Mouse (Mus musculus) CH12.LX (cell line): Measurements from ENCODE around the gene Phf14. TPM values are rescaled to one million over a fixed set of nuclear protein-coding genes. Genes with fewer than 3 reads are reported as not detected.

Experiments
- DNase-seq: peaks from one replicate; pipeline ENCODE4 v3.0.0-alpha.2; 2013; ENCODE audit errors: extremely low read depth
- H3K27ac ChIP-seq: 2 replicates; pipeline ENCODE4 v1.5.1; 2012; ENCODE audit warnings: low read depth, mild to moderate bottlenecking, control low read depth, moderate library complexity; ENCODE audit not compliant: insufficient read depth
- H3K27me3 ChIP-seq: replicated peaks from 2 replicates; pipeline ENCODE3; 2012; ENCODE audit warnings: inconsistent platforms
- H3K36me3 ChIP-seq, 2 experiments: replicated peaks in 1 of 2; 2 replicates each; pipeline versions ENCODE3 to v1.6.1; 2012; ENCODE audit warnings: inconsistent platforms in 1 of 2, low read length in 1 of 2, mild to moderate bottlenecking in 1 of 2, mixed read lengths in 1 of 2, moderate library complexity in 1 of 2; ENCODE audit not compliant: control insufficient read depth in 1 of 2, insufficient read depth in 1 of 2
- H3K4me1 ChIP-seq, 2 experiments: 2 replicates each; pipeline ENCODE4 v1.6.1; 2012; ENCODE audit warnings: inconsistent platforms in 1 of 2, moderate library complexity in 1 of 2; ENCODE audit not compliant: insufficient read depth in 2 of 2, control insufficient read depth in 1 of 2
- H3K4me2 ChIP-seq: 2 replicates; pipeline ENCODE4 v1.6.1; 2012; ENCODE audit warnings: low read depth, mild to moderate bottlenecking, control low read depth; ENCODE audit not compliant: poor library complexity, insufficient read depth, severe bottlenecking
- H3K4me3 ChIP-seq, 3 experiments: fragments of 150-350 bp in 1 of 3; sonication (generic) in 1 of 3; replicated peaks in 1 of 3; 2 replicates each; pipeline versions ENCODE3 to v1.5.1; 2011 to 2012; ENCODE audit warnings: low read depth in 2 of 3, low read length in 2 of 3, mild to moderate bottlenecking in 2 of 3, moderate library complexity in 2 of 3, control low read depth in 1 of 3, improper control_type of control experiment in 1 of 3, inconsistent platforms in 1 of 3, mixed read lengths in 1 of 3; ENCODE audit not compliant: poor library complexity in 1 of 3
- H3K79me2 ChIP-seq: replicated peaks from 2 replicates; pipeline ENCODE4 v1.6.1; 2012; ENCODE audit warnings: mild to moderate bottlenecking, moderate library complexity; ENCODE audit not compliant: control insufficient read depth, poor library complexity, insufficient read depth, severe bottlenecking; ENCODE audit errors: extremely low read depth
- H3K9ac ChIP-seq: 2 replicates; pipeline ENCODE4 v1.6.1; 2012; ENCODE audit warnings: low read depth, mild to moderate bottlenecking, control low read depth, moderate library complexity; ENCODE audit not compliant: insufficient read depth
- H3K9me3 ChIP-seq: replicated peaks from 2 replicates; pipeline ENCODE3; 2012; ENCODE audit warnings: low read length, inconsistent platforms, mixed read lengths
- CHD1 ChIP-seq: IDR thresholded peaks from 2 replicates; pipeline ENCODE4 v1.6.1; 2012; ENCODE audit warnings: low read depth, low read length, improper control_type of control experiment, inconsistent platforms
- CTCF ChIP-seq, 2 experiments: IDR thresholded peaks in 1 of 2; conservative IDR thresholded peaks in 1 of 2; 2 replicates each; pipeline ENCODE4 v1.5.1; 2011 to 2012; ENCODE audit warnings: low read depth in 2 of 2, low read length in 2 of 2, improper control_type of control experiment in 1 of 2, inconsistent platforms in 1 of 2, mild to moderate bottlenecking in 1 of 2, moderate library complexity in 1 of 2
- E2F4 ChIP-seq: IDR thresholded peaks from 2 replicates; pipeline ENCODE4 v1.6.1; 2011; ENCODE audit warnings: low read depth, low read length, improper control_type of control experiment; ENCODE audit not compliant: insufficient replicate concordance
- ELF1 ChIP-seq: IDR thresholded peaks from 2 replicates; pipeline ENCODE4 v1.6.1; 2014; ENCODE audit warnings: low read depth, mild to moderate bottlenecking, inconsistent platforms, low read length, improper control_type of control experiment
- GABPA ChIP-seq: IDR thresholded peaks from 2 replicates; pipeline ENCODE4 v1.6.1; 2012; ENCODE audit warnings: low read depth, low read length, improper control_type of control experiment, inconsistent platforms; ENCODE audit not compliant: insufficient replicate concordance
- IRF4 ChIP-seq: IDR thresholded peaks from 2 replicates; pipeline ENCODE4 v1.6.1; 2014; ENCODE audit warnings: low read depth, mild to moderate bottlenecking, inconsistent platforms, low read length, improper control_type of control experiment
- JUND ChIP-seq: conservative IDR thresholded peaks from 2 replicates; pipeline ENCODE4 v1.6.1; 2011; ENCODE audit warnings: low read depth, low read length, improper control_type of control experiment
- MAZ ChIP-seq: IDR thresholded peaks from 2 replicates; pipeline ENCODE4 v1.6.1; 2012; ENCODE audit warnings: low read depth, mild to moderate bottlenecking, inconsistent platforms, low read length, improper control_type of control experiment, moderate library complexity
- MXI1 ChIP-seq: IDR thresholded peaks from 2 replicates; pipeline ENCODE4 v1.6.1; 2011; ENCODE audit warnings: mild to moderate bottlenecking, low read depth, low read length, improper control_type of control experiment
- MYC ChIP-seq: IDR thresholded peaks from 2 replicates; pipeline ENCODE4 v1.6.1; 2011; ENCODE audit warnings: low read depth, mild to moderate bottlenecking, improper control_type of control experiment, low read length
- NRF1 ChIP-seq: IDR thresholded peaks from 2 replicates; pipeline ENCODE4 v1.6.1; 2014; ENCODE audit warnings: low read depth, mild to moderate bottlenecking, inconsistent platforms, low read length, improper control_type of control experiment, moderate library complexity
- POLR2A ChIP-seq: IDR thresholded peaks from 2 replicates; pipeline ENCODE4 v1.6.1; 2011; ENCODE audit warnings: low read depth, mild to moderate bottlenecking, improper control_type of control experiment, low read length
- RCOR1 ChIP-seq: conservative IDR thresholded peaks from 2 replicates; pipeline ENCODE4 v1.6.1; 2012; ENCODE audit warnings: low read depth, mild to moderate bottlenecking, inconsistent platforms, low read length, improper control_type of control experiment
- TCF12 ChIP-seq: IDR thresholded peaks from 2 replicates; pipeline ENCODE4 v1.6.1; 2014; ENCODE audit warnings: low read depth, mild to moderate bottlenecking, inconsistent platforms, low read length, improper control_type of control experiment
- UBTF ChIP-seq: IDR thresholded peaks from 2 replicates; pipeline ENCODE4 v1.6.1; 2012; ENCODE audit warnings: low read depth, mild to moderate bottlenecking, inconsistent platforms, low read length, improper control_type of control experiment, moderate library complexity
- USF2 ChIP-seq: conservative IDR thresholded peaks from 2 replicates; pipeline ENCODE4 v1.6.1; 2011; ENCODE audit warnings: low read depth, low read length, improper control_type of control experiment
- ZKSCAN1 ChIP-seq: IDR thresholded peaks from 2 replicates; pipeline ENCODE4 v1.6.1; 2012; ENCODE audit warnings: low read depth, inconsistent platforms, low read length, improper control_type of control experiment, borderline replicate concordance
- ZNF384 ChIP-seq: IDR thresholded peaks from 2 replicates; pipeline ENCODE4 v1.6.1; 2012; ENCODE audit warnings: low read depth, low read length, improper control_type of control experiment, inconsistent platforms
- dilution Hi-C: fragments of 300-500 bp; cut with MboI; formaldehyde crosslinking; loops from 2 replicates; pipeline ENCODE4 v1.14.3; 2020; ENCODE audit warnings: low sequenced_read_pairs; ENCODE audit not compliant: extremely low pct_unique_long_range_greater_than_20kb, extremely low pct_ligation_motif_present
- in situ Hi-C: fragments of 300-500 bp; cut with MboI; formaldehyde crosslinking; loops from 3 replicates; pipeline ENCODE4 v1.14.3; 2019; ENCODE audit warnings: low sequenced_read_pairs, low pct_ligation_motif_present, low pct_unique_long_range_greater_than_20kb, mixed read lengths
- polyA plus RNA-seq: library from polyadenylated mRNA; unstranded; fragments of >175 nt; gene quantifications from 2 replicates; pipeline ENCODE4 v1.2.1, GENCODE M21; 2012; ENCODE audit warnings: low read depth; ENCODE audit not compliant: insufficient read length
- total RNA-seq, 2 experiments: library from RNA; depleted of rRNA; stranded (reverse); fragments of 300-350 nt in 1 of 2; fragments of >200 nt in 1 of 2; gene quantifications; 2 replicates each; pipeline ENCODE4 v1.2.3; 2012 to 2014

The Phf14 gene
- total and polyA plus RNA-seq, 3 experiments, result 24.7 to 41.2 (median 26.0) TPM

GRCm38 (mm10) chr6:12107326-12107725 lies 199.7 kb downstream of the Phf14 start:
- no peak for DNase-seq
- no peaks in the 10 kb centered on the region for H3K79me2 ChIP-seq
- no peaks in the 10 kb centered on the region for H3K27me3 ChIP-seq
- in situ Hi-C loops (no loop called here), dilution Hi-C loops (no loop called here)
- no peak overlapping the region for H3K4me2 ChIP-seq
- no peaks in the 10 kb centered on the region for H3K9me3 ChIP-seq
- TF ChIP-seq UBTF (no peak), ZKSCAN1 (no peak), RCOR1 (no peak), MYC (no peak), E2F4 (no peak), GABPA (no peak), CTCF (conservative IDR thresholded peaks at IDR 0.05 in 1 of 2, IDR thresholded peaks at IDR 0.05 in 1 of 2; ENCODE audit: low read depth in 2 of 2, low read length in 2 of 2) (no peak), ZNF384 (no peak), IRF4 (no peak), MXI1 (no peak), TCF12 (no peak), CHD1 (no peak), MAZ (no peak), NRF1 (no peak)
- no peak overlapping the region for H3K4me3 ChIP-seq
- peaks cover 8 to 25% of the 10 kb centered on the region in 2 experiments for H3K36me3 ChIP-seq
- H3K4me1 ChIP-seq, result peaks cover 0 to 28% of the 10 kb centered on the region in 2 experiments; a peak in 2 of 4 replicates
- H3K9ac ChIP-seq, result no peak overlapping the region
- no peak overlapping the region for H3K27ac ChIP-seq

- H3K4me1 ChIP-seq, result peaks cover 0 to 28% of the 10 kb centered on the region in 2 experiments; a peak in 2 of 4 replicates
- peak; percentile 17 for DNase-seq
- no peaks in the 10 kb centered on the region for H3K9me3 ChIP-seq
- no peaks in the 10 kb centered on the region for H3K27me3 ChIP-seq
- TF ChIP-seq POLR2A (no peak), USF2 (no peak), MAZ (no peak), ELF1 (no peak), JUND (no peak), E2F4 (no peak)
- no peak overlapping the region for H3K27ac ChIP-seq
- H3K4me2 ChIP-seq, result no peak overlapping the region
- no peak overlapping the region for H3K4me3 ChIP-seq
- dilution Hi-C loops, result no loop called here
- in situ Hi-C loops, result no loop called here
- peaks cover 8 to 27% of the 10 kb centered on the region in 2 experiments for H3K36me3 ChIP-seq
- H3K79me2 ChIP-seq, result no peaks in the 10 kb centered on the region
- H3K9ac ChIP-seq, result no peak overlapping the region
Observed at GRCm38 (mm10) chr6:12107786-12108185, 200.2 kb downstream of the Phf14 start.
